In the genomic region with DNA sequence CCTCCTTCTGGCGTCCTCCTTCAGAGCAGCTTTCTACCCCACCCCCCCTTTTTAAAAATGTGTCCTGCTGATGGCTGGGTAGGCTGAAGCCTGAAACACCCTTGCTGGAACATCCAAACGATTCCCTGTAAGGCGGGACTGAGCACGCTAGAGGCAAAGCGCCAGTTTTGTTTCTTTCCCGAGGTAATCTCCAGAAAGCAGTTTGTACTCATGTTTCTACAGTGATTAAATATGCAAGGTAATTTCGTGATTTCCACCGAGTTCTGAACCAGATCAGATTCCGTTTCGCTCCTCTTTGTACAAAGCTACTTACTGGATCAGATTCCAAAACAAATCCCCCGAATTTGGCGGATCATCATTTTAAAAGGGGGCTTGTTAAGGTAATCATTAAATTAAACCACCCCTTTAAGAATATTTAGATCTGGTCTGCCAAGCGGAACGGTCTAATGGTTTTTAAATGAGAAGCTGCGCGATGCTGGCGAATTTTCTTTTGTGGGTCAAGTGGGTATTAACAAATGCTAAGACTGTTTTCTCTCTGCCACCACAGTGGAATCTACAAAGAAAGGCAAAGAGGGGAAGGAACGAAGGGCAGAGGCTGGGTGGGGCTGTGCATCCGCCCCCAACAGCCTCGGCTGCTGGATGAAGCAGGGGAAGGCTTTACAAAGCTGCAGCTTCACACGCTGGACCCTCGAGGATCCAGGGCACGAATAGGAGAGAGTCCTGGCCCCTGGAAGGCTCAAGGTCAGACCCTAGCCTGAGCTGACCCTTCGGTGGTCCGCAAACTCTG, we compare ENCODE assay signal across 10 mouse cellular contexts.
DNase-seq lines count a peak whose midpoint lies in the region; ATAC-seq lines count a peak whose summit lies in the region.
"Had no signal": no experiment of that assay in that cellular context is flagged by ENCODE, and none has a peak within 500 bp of the region (broad histone marks: within the 10 kb centered on the region; RNA-seq: fewer than 3 reads in every experiment).

No protein-coding gene starts in this region.

- DNase-seq in heart, adult 18-20 months: no peak
- DNase-seq in brain, adult 2 months (ENCODE audit: low read depth, low spot score): peak; percentile 25
- peak; percentile 16 for DNase-seq in hindbrain, embryonic 10.5 days (ENCODE audit: low spot score)
- DNase-seq in right cerebral cortex, postnatal 10 days (ENCODE audit: low spot score in 2 of 2): no peak
- DNase-seq: kidney, postnatal 14 days; lung, postnatal 36 days had no signal

- no peak overlapping the region for H3K27ac ChIP-seq in heart, embryonic 14.5 days (replicated peaks in 1 of 2; ENCODE audit: control insufficient read depth in 1 of 2, insufficient read depth in 1 of 2, low read depth in 2 of 2, low read length in 2 of 2)
- H3K27ac ChIP-seq in hindbrain, embryonic 10.5 days: peak overlapping the region; percentile 72
- peak overlapping the region; percentile 59 for H3K27ac ChIP-seq in midbrain, embryonic 16.5 days (ENCODE audit: low read length)
- H3K27ac ChIP-seq in liver, embryonic 12.5 days: no peak overlapping the region

- no peak overlapping the region for H3K9ac ChIP-seq in heart, embryonic 14.5 days (ENCODE audit: low read length)
- H3K9ac ChIP-seq in midbrain, embryonic 16.5 days (ENCODE audit: low read depth, low read length): peak overlapping the region; percentile 27
- H3K9ac ChIP-seq in liver, embryonic 12.5 days: no peak overlapping the region

- no peaks in the 10 kb centered on the region for H3K27me3 ChIP-seq in heart, embryonic 14.5 days (ENCODE audit: control insufficient read depth, insufficient read depth, low read length)
- peaks cover 17% of the 10 kb centered on the region for H3K27me3 ChIP-seq in hindbrain, embryonic 10.5 days (ENCODE audit: insufficient read depth, poor library complexity, severe bottlenecking)
- H3K27me3 ChIP-seq in midbrain, embryonic 16.5 days (ENCODE audit: control insufficient read depth, insufficient read depth, low read depth, low read length): no peaks in the 10 kb centered on the region
- no peaks in the 10 kb centered on the region for H3K27me3 ChIP-seq in liver, embryonic 12.5 days (replicated peaks)

- H3K9me3 ChIP-seq in heart, embryonic 14.5 days (ENCODE audit: control insufficient read depth, low read length): no peaks in the 10 kb centered on the region
- no peaks in the 10 kb centered on the region for H3K9me3 ChIP-seq in hindbrain, embryonic 10.5 days
- no peaks in the 10 kb centered on the region for H3K9me3 ChIP-seq in midbrain, embryonic 16.5 days (replicated peaks; ENCODE audit: control insufficient read depth, low read length, poor library complexity, severe bottlenecking)
- H3K9me3 ChIP-seq in liver, embryonic 12.5 days (replicated peaks): 0 out of 2 replicates have a peak, but pooled peaks cover 4% of the 10 kb centered on the region

- H3K4me2 ChIP-seq in heart, embryonic 14.5 days (ENCODE audit: low read length): peak overlapping the region; percentile 49
- peak overlapping the region; percentile 46 for H3K4me2 ChIP-seq in midbrain, embryonic 16.5 days (ENCODE audit: low read length)
- no peak overlapping the region for H3K4me2 ChIP-seq in liver, embryonic 12.5 days

- H3K36me3 ChIP-seq in heart, embryonic 14.5 days (ENCODE audit: control insufficient read depth, insufficient read depth, low read length): no peaks in the 10 kb centered on the region
- no peaks in the 10 kb centered on the region for H3K36me3 ChIP-seq in hindbrain, embryonic 10.5 days
- no peaks in the 10 kb centered on the region for H3K36me3 ChIP-seq in midbrain, embryonic 16.5 days (ENCODE audit: control insufficient read depth, insufficient read depth, low read length)
- H3K36me3 ChIP-seq in liver, embryonic 12.5 days: no peaks in the 10 kb centered on the region

- no peak for ATAC-seq in heart, embryonic 14.5 days (ENCODE audit: insufficient number of reproducible peaks, insufficient read depth, low FRiP score, low read depth)
- no peak for ATAC-seq in midbrain, embryonic 16.5 days
- no peak for ATAC-seq in liver, embryonic 12.5 days
- ATAC-seq in activated CD4-positive, CD25-positive, alpha-beta regulatory T cell, adult 4 months: no peak

- no peaks in the 10 kb centered on the region; a peak in 1 of 4 replicates for H3K4me1 ChIP-seq in heart, embryonic 14.5 days (ENCODE audit: control insufficient read depth in 2 of 2, insufficient read depth in 2 of 2, low read length in 2 of 2)
- peaks cover 32% of the 10 kb centered on the region for H3K4me1 ChIP-seq in hindbrain, embryonic 10.5 days (replicated peaks)
- H3K4me1 ChIP-seq in midbrain, embryonic 16.5 days (ENCODE audit: control insufficient read depth, insufficient read depth, low read length): peaks cover 28% of the 10 kb centered on the region
- H3K4me1 ChIP-seq in liver, embryonic 12.5 days: no peaks in the 10 kb centered on the region

- H3K4me3 ChIP-seq in heart, embryonic 14.5 days (ENCODE audit: control insufficient read depth in 1 of 2, insufficient read depth in 1 of 2, low read depth in 1 of 2, low read length in 2 of 2): no peak overlapping the region
- 0 out of 2 replicates have a peak overlapping the region, but pooled peaks have one; percentile 3 for H3K4me3 ChIP-seq in hindbrain, embryonic 10.5 days
- peak overlapping the region; percentile 7; the same call in 1 of the 2 replicates for H3K4me3 ChIP-seq in midbrain, embryonic 16.5 days (ENCODE audit: low read depth, low read length)
- H3K4me3 ChIP-seq in liver, embryonic 12.5 days: no peak overlapping the region

- 29% methylated on average over 25 of the region's 25 CpGs for WGBS in heart, embryonic 14.5 days
- WGBS in hindbrain, embryonic 10.5 days: 23% methylated on average over 25 of the region's 25 CpGs
- 7% methylated on average over 25 of the region's 25 CpGs for WGBS in midbrain, embryonic 16.5 days
- 33% methylated on average over 25 of the region's 25 CpGs for WGBS in liver, embryonic 12.5 days (ENCODE audit: insufficient replicate concordance)

Comparison
In these comparisons a context has a peak if more than half of its experiments do, and no peak if none do; other contexts are left out.
1. H3K27ac ChIP-seq: peak in hindbrain, embryonic 10.5 days (single experiment) and midbrain, embryonic 16.5 days (single experiment); none in heart, embryonic 14.5 days (0 of 2) and liver, embryonic 12.5 days (single experiment).
2. H3K4me3 ChIP-seq: peak in hindbrain, embryonic 10.5 days (single experiment) and midbrain, embryonic 16.5 days (single experiment); none in heart, embryonic 14.5 days (0 of 2) and liver, embryonic 12.5 days (single experiment).
3. DNase-seq: peak in brain, adult 2 months (single experiment) and hindbrain, embryonic 10.5 days (single experiment); none in heart, adult 18-20 months (0 of 2) and right cerebral cortex, postnatal 10 days (0 of 2).